Mouse (Mus musculus): ENCODE data around the gene Fyb.

- TF ChIP-seq GATA1 (IDR thresholded peaks at IDR 0.05; ENCODE audit: borderline replicate concordance, low read length), result no peak
- no peak for TF ChIP-seq FLI1 (IDR thresholded peaks at IDR 0.05; ENCODE audit: low read length)
These were observed 103.5 kb downstream of the Fyb start for GRCm38 (mm10) chr15:6626123-6626522.
